Mouse (Mus musculus) ovary, postnatal 36 days (tissue): Measurements from ENCODE around the gene Ppp1r12b.

Experiments used
- DNase-seq: peaks from one replicate; pipeline ENCODE4 v3.0.0; 2022; ENCODE audit warnings: low spot score, mixed read lengths

Ppp1r12b gene

DNA sequence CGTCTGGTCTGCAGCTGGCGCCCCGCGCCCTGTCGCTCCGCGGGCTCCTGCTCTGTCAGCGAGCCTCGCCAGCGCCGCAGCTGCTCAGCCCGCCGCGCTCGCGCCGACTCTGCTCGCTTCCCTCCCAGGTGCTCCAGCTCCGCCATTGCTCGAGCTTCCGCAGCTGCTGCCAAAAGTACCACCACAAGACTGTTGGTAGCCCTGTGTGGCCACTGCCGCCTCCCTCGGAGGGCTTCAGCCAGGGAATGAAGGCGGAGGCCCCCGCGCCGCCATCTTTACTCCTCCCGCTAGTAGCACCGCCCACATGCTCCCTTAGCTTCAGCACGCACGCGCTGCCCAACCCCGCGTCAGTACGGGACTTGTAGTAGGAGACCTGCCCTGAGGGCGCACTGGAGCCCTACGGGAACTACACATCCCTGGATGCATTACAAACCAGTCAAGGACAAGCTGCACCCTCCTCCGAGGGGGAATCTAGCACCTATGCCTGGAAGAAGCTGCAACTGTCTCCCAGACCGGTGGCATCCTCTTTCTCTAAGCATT lies at the start of gene Ppp1r12b:
Ppp1r12b (minus strand) TSS at position 306 of the 540 bp plus-strand sequence.
- peak; percentile 93 for DNase-seq

- no peak for DNase-seq
Measured at GRCm38 (mm10) chr1:135003346-135003745, 47.6 kb upstream of the Ppp1r12b start.

DNA sequence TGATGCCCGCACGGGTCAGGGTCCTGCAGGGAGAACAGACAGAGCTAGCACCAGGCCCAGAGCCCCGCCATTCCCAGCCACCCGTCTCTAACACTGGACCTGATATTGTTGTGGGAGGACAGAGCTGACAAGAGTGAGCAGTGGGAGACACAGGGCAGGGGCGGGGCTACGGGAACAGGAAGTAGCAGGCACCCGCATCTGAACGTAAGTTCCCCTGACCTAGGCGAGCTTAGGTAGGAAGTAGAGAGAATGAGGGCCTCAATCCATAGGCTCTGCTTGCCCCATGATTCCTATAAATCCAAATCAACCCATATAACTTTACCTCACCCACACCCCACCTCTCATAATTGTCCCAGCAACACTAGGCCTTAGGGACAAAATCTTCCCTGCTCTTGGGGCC lies 44.8 kb upstream of the Ppp1r12b start:
- DNase-seq: no peak

DNA sequence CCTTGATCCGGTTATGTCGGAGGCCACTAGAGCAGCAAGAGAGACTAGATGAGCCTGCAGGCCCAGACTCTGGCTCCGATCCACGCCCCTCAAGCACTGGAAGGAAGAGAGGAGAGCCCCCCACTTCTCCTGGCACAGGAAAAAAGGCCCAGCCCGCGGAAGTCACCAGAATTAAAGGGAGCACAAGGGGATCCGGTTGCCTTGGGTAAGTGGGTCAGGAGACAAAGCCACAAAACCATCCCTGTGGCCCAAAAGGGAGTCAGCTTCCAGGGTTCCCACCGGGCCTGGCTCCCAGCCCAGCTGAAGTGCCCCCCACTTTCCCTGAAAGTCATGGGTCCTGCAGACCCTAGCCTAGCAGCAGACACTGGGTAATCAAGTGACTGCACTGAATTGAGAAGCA lies 42.5 kb upstream of the Ppp1r12b start:
- no peak for DNase-seq

DNA sequence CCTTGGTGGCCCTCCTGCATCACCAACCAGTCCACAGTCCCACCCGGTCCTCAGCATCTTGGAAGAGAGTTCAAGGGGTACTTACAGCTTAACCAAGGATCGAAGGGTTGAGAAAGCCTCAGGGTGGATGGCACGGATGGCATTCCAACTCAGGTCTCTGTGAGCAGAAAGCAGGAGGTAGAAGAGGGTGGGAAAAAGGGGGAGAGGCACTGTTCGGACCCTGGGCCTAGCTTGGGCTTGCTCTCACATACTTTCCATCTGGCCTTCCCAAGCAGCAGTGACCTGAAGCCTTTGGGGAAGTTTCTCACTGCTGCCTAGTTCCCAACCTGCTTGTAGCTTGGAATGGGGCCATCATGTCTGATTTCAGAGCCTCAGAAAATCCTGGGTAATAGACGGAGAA lies 41.8 kb upstream of the Ppp1r12b start:
- DNase-seq: no peak

GRCm38 (mm10) chr1:134996471-134996870 lies 40.7 kb upstream of the Ppp1r12b start:
- DNase-seq: no peak

DNA sequence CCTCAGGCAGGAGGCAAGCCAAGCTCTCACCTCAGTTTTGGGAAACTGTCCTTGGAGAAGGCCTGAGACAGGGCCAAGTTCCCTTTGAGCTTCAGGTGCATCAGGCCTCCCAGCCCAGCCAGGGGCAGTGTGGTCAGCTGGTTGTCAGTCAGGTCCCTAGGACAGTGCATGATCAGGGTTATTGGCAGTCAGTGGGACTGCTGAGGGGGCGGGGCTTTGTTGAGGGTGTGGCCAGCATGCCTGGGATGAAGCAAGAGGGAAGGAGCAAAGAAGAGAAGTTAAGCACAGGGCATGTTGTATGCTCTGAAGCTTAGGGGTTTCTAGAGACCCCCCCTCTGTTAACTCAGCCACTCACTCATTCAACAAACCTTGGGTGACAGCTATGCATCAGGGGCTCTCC lies 40.2 kb upstream of the Ppp1r12b start:
- DNase-seq: peak; percentile 31

GRCm38 (mm10) chr1:134995437-134995836 lies 39.7 kb upstream of the Ppp1r12b start:
- no peak for DNase-seq

DNA sequence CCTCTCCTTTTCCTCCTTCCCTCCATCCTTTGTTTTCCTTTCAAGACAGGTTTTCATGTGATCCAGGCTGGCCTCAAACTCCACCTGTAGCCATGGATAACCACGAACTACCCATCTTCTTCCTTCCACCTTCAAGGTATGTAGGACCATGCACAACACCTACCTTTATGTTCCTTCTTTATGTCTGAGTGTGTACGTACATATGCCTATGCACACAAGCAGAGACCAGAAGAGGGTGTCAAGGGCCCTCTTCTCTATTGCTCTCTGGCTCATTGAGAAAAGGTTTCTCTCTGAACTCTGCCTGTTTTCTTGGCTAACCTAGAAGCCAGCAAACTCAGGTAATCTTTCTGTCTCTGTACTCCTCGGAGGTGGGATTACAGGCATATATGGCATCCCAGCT lies 39.0 kb upstream of the Ppp1r12b start:
- DNase-seq: no peak

GRCm38 (mm10) chr1:134992046-134992645 lies 36.4 kb upstream of the Ppp1r12b start:
- DNase-seq: no peak

GRCm38 (mm10) chr1:134989372-134989771 lies 33.6 kb upstream of the Ppp1r12b start:
- DNase-seq: peak; percentile 68

- no peak for DNase-seq
Measured at GRCm38 (mm10) chr1:134987962-134988341, 32.2 kb upstream of the Ppp1r12b start.

DNA sequence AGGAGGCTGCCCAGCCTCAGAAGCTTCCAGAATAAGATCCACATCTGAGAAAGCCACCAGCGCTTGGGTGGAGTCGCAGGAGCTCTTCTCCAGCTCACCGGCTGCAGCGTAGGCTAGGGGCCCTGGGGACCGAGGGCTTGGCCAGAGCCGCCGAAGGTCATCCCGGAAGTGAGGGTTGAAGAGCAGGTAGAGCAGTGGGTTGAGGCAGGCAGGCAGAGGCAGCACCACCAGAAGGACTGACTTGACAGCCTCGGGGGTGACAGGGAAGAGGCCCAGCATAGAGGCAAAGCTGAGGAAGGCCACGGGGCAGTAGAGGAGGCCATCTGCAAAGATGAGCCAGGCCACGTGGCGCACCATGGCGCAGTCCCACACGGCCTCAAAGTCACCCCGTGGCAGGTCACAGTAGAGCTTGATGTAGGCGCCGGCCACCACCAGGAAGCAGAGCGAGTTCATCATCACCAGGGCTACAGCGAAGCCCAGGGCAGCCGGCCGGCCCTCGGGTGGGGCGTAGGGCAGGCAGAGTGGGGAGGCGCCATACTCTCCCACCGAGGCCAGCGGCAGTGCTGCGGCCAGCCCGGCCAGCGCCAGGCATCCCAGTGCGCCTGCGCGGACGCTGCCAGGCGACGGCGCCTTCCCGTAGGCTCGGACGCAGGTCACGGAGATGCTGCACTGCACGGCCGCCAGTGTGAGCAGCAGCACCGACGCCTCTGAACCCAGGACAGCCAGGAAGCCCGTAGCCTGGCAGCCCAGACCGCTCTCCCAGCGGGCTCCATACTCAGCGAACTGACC lies 31.6 kb upstream of the Ppp1r12b start:
- peak; percentile 68 for DNase-seq

DNA sequence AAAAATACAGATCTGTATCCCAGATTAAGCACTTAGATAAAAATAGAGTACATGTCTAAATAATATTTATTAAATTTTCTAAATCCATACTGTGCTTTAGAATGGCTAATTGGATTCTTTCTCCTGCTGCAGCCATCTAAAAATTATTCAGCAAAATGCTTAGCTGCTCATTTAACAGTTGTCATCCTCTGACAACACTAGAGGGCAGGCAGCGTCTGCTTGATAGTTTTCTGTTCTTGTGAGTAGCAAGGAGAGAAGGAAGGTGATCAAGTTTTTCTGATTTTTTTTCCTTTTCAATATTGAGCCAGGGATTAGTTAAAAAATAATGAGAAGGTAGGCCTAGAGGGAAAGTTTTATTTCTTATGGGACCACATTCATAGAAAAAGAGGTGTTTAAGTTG lies 17.2 kb upstream of the Ppp1r12b start:
- no peak for DNase-seq

DNA sequence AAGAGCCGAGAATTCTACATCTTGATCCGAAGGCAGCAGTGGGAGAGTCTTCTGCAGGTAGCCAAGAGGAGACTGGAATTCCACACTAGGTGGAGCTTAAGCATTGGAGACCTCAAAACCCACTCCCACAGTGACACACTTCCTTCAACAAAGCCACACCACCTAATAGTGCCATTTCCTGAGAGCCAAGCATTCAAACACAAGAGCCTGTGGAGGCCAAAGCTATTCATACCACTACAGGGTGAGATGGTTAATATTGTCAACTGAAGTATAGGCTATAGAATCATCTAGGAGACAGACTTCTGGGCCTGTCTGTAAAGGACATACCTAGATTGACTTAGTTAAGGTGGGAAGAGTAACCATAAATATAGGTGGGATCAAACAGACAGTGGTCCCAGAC lies 9.7 kb upstream of the Ppp1r12b start:
- no peak for DNase-seq

GRCm38 (mm10) chr1:134962821-134963220 lies 7.1 kb upstream of the Ppp1r12b start:
- DNase-seq: no peak

DNA sequence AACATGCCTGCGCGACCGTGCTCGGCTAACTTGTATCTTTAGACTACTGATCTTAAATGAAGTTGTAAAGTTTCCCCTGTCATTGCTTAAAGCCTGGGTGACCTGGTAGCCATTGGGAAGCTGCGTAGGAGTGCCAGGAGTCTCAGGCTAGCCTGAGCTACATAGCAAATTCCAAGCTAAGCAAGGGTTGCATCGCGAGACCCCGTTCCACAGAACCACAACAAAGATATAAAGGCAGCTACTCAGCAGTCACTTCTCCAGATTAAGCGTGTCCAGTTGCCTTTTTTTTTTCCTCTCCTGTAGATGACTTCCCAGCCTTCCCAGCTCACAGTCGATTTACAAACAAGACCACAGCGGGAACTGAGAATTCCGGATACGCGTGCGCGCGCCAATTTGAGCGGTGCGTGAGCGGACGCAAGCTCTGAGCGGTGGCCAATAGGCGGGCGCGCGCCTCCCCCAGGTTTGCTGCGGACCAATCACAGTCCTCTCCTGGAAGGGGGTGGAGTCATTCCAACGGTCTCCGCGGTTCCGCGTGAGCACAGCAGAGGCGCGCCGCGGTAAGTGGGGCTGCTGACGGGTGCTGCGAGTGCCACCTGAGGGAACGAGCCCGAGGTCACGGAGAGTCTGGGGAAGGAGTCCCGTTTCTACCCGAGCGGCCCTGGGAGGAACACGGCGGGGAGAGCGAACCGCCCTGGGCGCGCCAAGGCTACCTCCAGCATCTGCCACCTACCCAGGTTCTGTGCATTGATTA lies 6.5 kb upstream of the Ppp1r12b start, which contains the start of gene Ube2t:
Ube2t (plus strand) TSS at position 513 of the 751 bp plus-strand sequence.
- DNase-seq: peak; percentile 94

DNA sequence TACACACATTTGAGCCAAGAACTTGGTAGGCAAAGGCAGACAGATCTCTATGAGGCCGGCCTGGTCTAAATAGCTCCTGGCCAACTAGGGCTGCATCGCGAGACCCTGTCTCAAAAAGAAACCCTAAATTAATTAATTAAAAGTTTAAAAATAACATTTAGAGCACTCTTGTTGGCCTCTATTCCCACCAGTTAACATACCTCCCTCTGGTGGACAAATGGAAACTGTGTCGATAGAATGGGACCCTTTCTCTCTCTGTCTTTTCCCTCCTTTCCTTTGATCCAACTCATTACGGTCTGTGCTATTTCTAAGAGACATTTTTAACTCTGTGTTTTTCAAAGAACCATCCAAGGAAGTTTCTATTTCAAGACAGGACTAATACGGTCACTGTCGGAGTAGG lies 4.9 kb upstream of the Ppp1r12b start:
- DNase-seq: no peak

- DNase-seq: no peak
Measured at GRCm38 (mm10) chr1:134955050-134955636, 599 bp downstream of the Ppp1r12b start.

- DNase-seq: no peak
Measured at GRCm38 (mm10) chr1:134949946-134950345, 5.8 kb downstream of the Ppp1r12b start.

DNA sequence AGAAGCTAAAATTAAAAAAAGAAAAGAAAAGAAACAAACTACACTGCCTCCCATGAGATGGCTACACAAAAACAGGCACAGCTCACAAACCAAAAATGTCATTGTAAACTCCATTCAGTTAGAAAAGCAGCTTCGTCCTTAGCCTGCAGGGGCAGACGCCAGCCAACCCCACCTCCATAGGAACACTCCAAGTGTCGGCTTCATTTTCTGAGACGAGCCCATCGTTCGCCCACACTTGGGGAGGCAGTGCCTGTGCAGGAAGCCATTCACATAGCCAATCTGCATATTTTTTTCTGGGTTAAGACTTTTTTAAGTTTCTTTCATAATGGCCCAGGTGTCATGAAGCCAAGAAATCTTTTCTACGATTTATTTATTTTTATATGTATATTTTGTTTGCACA lies 8.2 kb downstream of the Ppp1r12b start:
- DNase-seq: no peak

GRCm38 (mm10) chr1:134942898-134943297 lies 12.8 kb downstream of the Ppp1r12b start:
- DNase-seq: no peak
